In genomic region chr12:117414020-117414419, GRCm38 (mm10) we compare ENCODE assay signal across 26 mouse cellular contexts.
DNase-seq lines count a peak whose midpoint lies in the region; ATAC-seq and TF ChIP-seq lines count a peak whose summit lies in the region.
"Had no signal": no experiment of that assay in that cellular context is flagged by ENCODE, and none has a peak within 500 bp of the region (broad histone marks: within the 10 kb centered on the region; RNA-seq: fewer than 3 reads in every experiment).

No protein-coding gene starts in this region.

- H3K27me3 ChIP-seq in forebrain, embryonic 11.5 days (ENCODE audit: control insufficient read depth, insufficient read depth, low read length), result no peaks in the 10 kb centered on the region
- no peaks in the 10 kb centered on the region for H3K27me3 ChIP-seq in forebrain, embryonic 14.5 days (replicated peaks; ENCODE audit: control insufficient read depth, insufficient read depth, low read length)
- H3K27me3 ChIP-seq in lung, embryonic 15.5 days, result no peaks in the 10 kb centered on the region
- H3K27me3 ChIP-seq in intestine, postnatal 0 days (replicated peaks; ENCODE audit: control insufficient read depth, insufficient read depth, low read length), result no peaks in the 10 kb centered on the region
- H3K27me3 ChIP-seq: embryonic facial prominence, embryonic 12.5 days; embryonic facial prominence, embryonic 15.5 days; forebrain, embryonic 12.5 days; heart, embryonic 12.5 days; heart, embryonic 15.5 days; hindbrain, embryonic 13.5 days had no signal

- H3K9ac ChIP-seq in forebrain, embryonic 11.5 days (ENCODE audit: low read length), result no peak overlapping the region
- no peak overlapping the region for H3K9ac ChIP-seq in forebrain, embryonic 14.5 days (ENCODE audit: low read length)
- H3K9ac ChIP-seq in lung, embryonic 15.5 days, result no peak overlapping the region
- no peak overlapping the region for H3K9ac ChIP-seq in intestine, postnatal 0 days (ENCODE audit: low read depth, low read length)
- H3K9ac ChIP-seq: embryonic facial prominence, embryonic 12.5 days; embryonic facial prominence, embryonic 15.5 days; forebrain, embryonic 12.5 days; heart, embryonic 12.5 days; heart, embryonic 15.5 days; hindbrain, embryonic 13.5 days had no signal

- no peaks in the 10 kb centered on the region for H3K4me1 ChIP-seq in forebrain, embryonic 11.5 days (replicated peaks; ENCODE audit: control insufficient read depth, insufficient read depth, low read length)
- H3K4me1 ChIP-seq in forebrain, embryonic 14.5 days (ENCODE audit: control insufficient read depth, insufficient read depth, low read length), result 0 out of 2 replicates have a peak, but pooled peaks cover 4% of the 10 kb centered on the region
- H3K4me1 ChIP-seq in lung, embryonic 15.5 days, result peaks cover 40% of the 10 kb centered on the region
- H3K4me1 ChIP-seq in intestine, postnatal 0 days (replicated peaks; ENCODE audit: control insufficient read depth, insufficient read depth, low read length), result no peaks in the 10 kb centered on the region

- no peaks in the 10 kb centered on the region for H3K36me3 ChIP-seq in forebrain, embryonic 11.5 days (ENCODE audit: control insufficient read depth, insufficient read depth, low read length)
- no peaks in the 10 kb centered on the region for H3K36me3 ChIP-seq in forebrain, embryonic 14.5 days (ENCODE audit: control insufficient read depth, insufficient read depth, low read length)
- H3K36me3 ChIP-seq in lung, embryonic 15.5 days, result no peaks in the 10 kb centered on the region
- no peaks in the 10 kb centered on the region for H3K36me3 ChIP-seq in intestine, postnatal 0 days (ENCODE audit: control insufficient read depth, insufficient read depth)
- H3K36me3 ChIP-seq: embryonic facial prominence, embryonic 12.5 days; embryonic facial prominence, embryonic 15.5 days; forebrain, embryonic 12.5 days; heart, embryonic 12.5 days; heart, embryonic 15.5 days; hindbrain, embryonic 10.5 days; hindbrain, embryonic 13.5 days had no signal

- H3K9me3 ChIP-seq in forebrain, embryonic 11.5 days (ENCODE audit: control insufficient read depth, low read length), result no peaks in the 10 kb centered on the region
- no peaks in the 10 kb centered on the region for H3K9me3 ChIP-seq in forebrain, embryonic 14.5 days (replicated peaks; ENCODE audit: control insufficient read depth, low read length)
- no peaks in the 10 kb centered on the region for H3K9me3 ChIP-seq in lung, embryonic 15.5 days
- H3K9me3 ChIP-seq in intestine, postnatal 0 days (ENCODE audit: control insufficient read depth), result no peaks in the 10 kb centered on the region
- H3K9me3 ChIP-seq: embryonic facial prominence, embryonic 12.5 days; embryonic facial prominence, embryonic 15.5 days; forebrain, embryonic 12.5 days; heart, embryonic 12.5 days; heart, embryonic 15.5 days; hindbrain, embryonic 10.5 days; hindbrain, embryonic 13.5 days had no signal

- no peak for ATAC-seq in forebrain, embryonic 11.5 days (replicated peaks; ENCODE audit: low FRiP score)
- ATAC-seq in forebrain, embryonic 14.5 days, result no peak
- no peak for ATAC-seq in lung, embryonic 15.5 days (ENCODE audit: borderline replicate concordance, extremely low read depth, low FRiP score, low TSS enrichment)
- peak; percentile 75 for ATAC-seq in intestine, postnatal 0 days
- ATAC-seq: activated CD4-positive, CD25-positive, alpha-beta regulatory T cell, adult 4 months; forebrain, embryonic 16.5 days; hindbrain, embryonic 16.5 days had no signal

- no peak overlapping the region for H3K4me2 ChIP-seq in forebrain, embryonic 11.5 days (ENCODE audit: low read depth, low read length, severe bottlenecking)
- H3K4me2 ChIP-seq in forebrain, embryonic 14.5 days (ENCODE audit: low read length), result no peak overlapping the region
- H3K4me2 ChIP-seq in lung, embryonic 15.5 days, result no peak overlapping the region
- H3K4me2 ChIP-seq in intestine, postnatal 0 days (replicated peaks; ENCODE audit: low read depth), result no peak overlapping the region
- H3K4me2 ChIP-seq: embryonic facial prominence, embryonic 12.5 days; embryonic facial prominence, embryonic 15.5 days; forebrain, embryonic 12.5 days; heart, embryonic 12.5 days; heart, embryonic 15.5 days; hindbrain, embryonic 13.5 days had no signal

- 94% methylated on average over 2 of the region's 2 CpGs for WGBS in forebrain, embryonic 11.5 days
- WGBS in forebrain, embryonic 14.5 days, result 90% methylated on average over 2 of the region's 2 CpGs
- WGBS in lung, embryonic 15.5 days, result 73% methylated on average over 2 of the region's 2 CpGs
- 52% methylated on average over 2 of the region's 2 CpGs for WGBS in intestine, postnatal 0 days

- H3K4me3 ChIP-seq in forebrain, embryonic 11.5 days (ENCODE audit: low read depth, low read length), result no peak overlapping the region
- H3K4me3 ChIP-seq in forebrain, embryonic 14.5 days (ENCODE audit: low read depth, low read length), result no peak overlapping the region
- H3K4me3 ChIP-seq in lung, embryonic 15.5 days, result no peak overlapping the region
- H3K4me3 ChIP-seq in intestine, postnatal 0 days (ENCODE audit: low read depth, low read length), result no peak overlapping the region
- H3K4me3 ChIP-seq: embryonic facial prominence, embryonic 12.5 days; embryonic facial prominence, embryonic 15.5 days; forebrain, embryonic 12.5 days; heart, embryonic 12.5 days; heart, embryonic 15.5 days; hindbrain, embryonic 10.5 days; hindbrain, embryonic 13.5 days had no signal

- DNase-seq in forebrain, embryonic 11.5 days (ENCODE audit: low spot score), result peak; percentile 17
- no peak for DNase-seq in forebrain, embryonic 14.5 days (ENCODE audit: low spot score)
- DNase-seq in lung, adult 18-20 months, result no peak
- DNase-seq in right cerebral cortex, postnatal 14 days, result no peak
- DNase-seq in cerebellum, postnatal 10 days, result no peak
- DNase-seq: adrenal gland, postnatal 10 days; adrenal gland, postnatal 36 days; cerebellum, adult 18-20 months; cerebellum, adult 9-10 months; cerebellum, postnatal 25 days; gastrocnemius, postnatal 10 days; gastrocnemius, postnatal 36 days; heart, postnatal 10 days; heart, postnatal 36 days had no signal

- H3K27ac ChIP-seq in forebrain, embryonic 11.5 days (ENCODE audit: low read depth, low read length), result no peak overlapping the region
- H3K27ac ChIP-seq in forebrain, embryonic 14.5 days (ENCODE audit: low read depth, low read length), result no peak overlapping the region
- H3K27ac ChIP-seq in lung, embryonic 15.5 days, result peak overlapping the region; percentile 88
- no peak overlapping the region for H3K27ac ChIP-seq in intestine, postnatal 0 days (ENCODE audit: low read depth, low read length)
- H3K27ac ChIP-seq: embryonic facial prominence, embryonic 12.5 days; forebrain, embryonic 12.5 days; heart, embryonic 15.5 days had no signal

- no peak for TF ChIP-seq CTCF in intestine, postnatal 0 days (IDR thresholded peaks at IDR 0.05; ENCODE audit: low read depth)
